Mouse (Mus musculus): ENCODE results near the gene Egf.

- no peak for TF ChIP-seq USF1 (IDR thresholded peaks at IDR 0.05; ENCODE audit: low read depth)
- no peak for TF ChIP-seq CTCF (IDR thresholded peaks at IDR 0.05; ENCODE audit: control insufficient read depth, insufficient read depth, insufficient read length)
These were observed 42.2 kb upstream of the Egf start for GRCm38 (mm10) chr3:129797341-129797740.
